Mouse (Mus musculus): ENCODE results near the gene Gm20708.

DNA sequence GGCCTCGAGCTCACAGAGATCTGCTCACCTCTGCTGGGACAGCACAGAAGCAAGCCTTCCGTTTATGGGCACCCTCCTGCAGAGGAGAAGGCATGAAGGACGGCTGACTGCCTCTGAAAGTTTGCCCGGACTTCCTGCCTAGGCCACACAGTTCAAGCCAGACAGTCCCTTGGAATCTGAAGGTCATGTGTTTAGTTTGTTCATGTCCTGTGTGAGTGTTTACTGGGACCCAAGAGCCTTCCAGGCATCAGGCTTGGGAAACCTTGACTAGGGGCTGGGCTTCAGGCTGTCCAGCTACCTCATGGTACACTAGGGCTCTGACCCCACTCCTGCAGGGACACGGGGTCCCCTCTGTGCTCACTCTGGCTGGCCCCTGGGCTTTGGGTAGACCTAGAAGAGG is 76.5 kb downstream of the Gm20708 start:
- TF ChIP-seq CTCF (IDR thresholded peaks at IDR 0.05; ENCODE audit: extremely low read depth, insufficient read depth, low read length) (no peak), POLR2A (IDR thresholded peaks at IDR 0.05; ENCODE audit: extremely low read depth, insufficient read depth, low read length) (no peak)
